Mouse (Mus musculus): ENCODE data around the gene E430018J23Rik. TPM values are rescaled to one million over a fixed set of nuclear protein-coding genes. Genes with fewer than 3 reads are reported as not detected.
"Not testable (repeated sequence)": the region's sequence is repeated elsewhere in the genome, so short reads cannot be mapped to it uniquely, and the experiment has no call there.

E430018J23Rik gene
- polyA plus RNA-seq, 1 experiment from 2014 or later, result 6.8 TPM

GRCm38 (mm10) chr7:127366249-127366648 lies 27.2 kb downstream of the E430018J23Rik start:
- Histone ChIP-seq H3K4me2 (ENCODE audit: low read depth, low read length, severe bottlenecking) (no peak overlapping the region), H3K27me3 (ENCODE audit: control insufficient read depth, insufficient read depth, low read length) (no peaks in the 10 kb centered on the region), H3K4me3 (ENCODE audit: low read depth, low read length) (no peak overlapping the region), H3K36me3 (ENCODE audit: control insufficient read depth, insufficient read depth, low read length) (no peaks in the 10 kb centered on the region), H3K9me3 (ENCODE audit: control insufficient read depth, low read length) (no peaks in the 10 kb centered on the region), H3K4me1 (replicated peaks; ENCODE audit: control insufficient read depth, insufficient read depth, low read length) (peaks cover 6% of the 10 kb centered on the region; the same call in 1 of the 2 replicates), H3K9ac (ENCODE audit: low read length) (no peak overlapping the region), H3K27ac (ENCODE audit: low read depth, low read length) (no peak overlapping the region)
- 87% methylated on average over 3 of the region's 3 CpGs for WGBS
- DNase-seq (ENCODE audit: low spot score) (no peak), ATAC-seq (replicated peaks; ENCODE audit: low FRiP score) (no peak)

GRCm38 (mm10) chr7:127364166-127364565 lies 29.3 kb downstream of the E430018J23Rik start:
- ATAC-seq (replicated peaks; ENCODE audit: low FRiP score), result no peak
- Histone ChIP-seq H3K27ac (ENCODE audit: low read depth, low read length) (no peak overlapping the region), H3K9me3 (ENCODE audit: control insufficient read depth, low read length) (no peaks in the 10 kb centered on the region), H3K4me1 (replicated peaks; ENCODE audit: control insufficient read depth, insufficient read depth, low read length) (peaks cover 6% of the 10 kb centered on the region; the same call in 1 of the 2 replicates), H3K27me3 (ENCODE audit: control insufficient read depth, insufficient read depth, low read length) (no peaks in the 10 kb centered on the region), H3K4me3 (ENCODE audit: low read depth, low read length) (peak overlapping the region; percentile 30; the same call in 1 of the 2 replicates), H3K36me3 (ENCODE audit: control insufficient read depth, insufficient read depth, low read length) (no peaks in the 10 kb centered on the region), H3K4me2 (ENCODE audit: low read depth, low read length, severe bottlenecking) (peak overlapping the region; percentile 69; the same call in 1 of the 2 replicates), H3K9ac (ENCODE audit: low read length) (no peak overlapping the region; the same call in 1 of the 2 replicates)
- DNase-seq (ENCODE audit: low spot score), result no peak
- 46% methylated on average over 4 of the region's 4 CpGs for WGBS

GRCm38 (mm10) chr7:127363475-127363921 lies 29.9 kb downstream of the E430018J23Rik start:
- Histone ChIP-seq H3K9ac (ENCODE audit: low read length) (peak overlapping the region; percentile 60), H3K27ac (ENCODE audit: low read depth, low read length) (no peak overlapping the region), H3K27me3 (ENCODE audit: control insufficient read depth, insufficient read depth, low read length) (no peaks in the 10 kb centered on the region), H3K4me2 (ENCODE audit: low read depth, low read length, severe bottlenecking) (peak overlapping the region; percentile 69), H3K9me3 (ENCODE audit: control insufficient read depth, low read length) (no peaks in the 10 kb centered on the region), H3K4me1 (replicated peaks; ENCODE audit: control insufficient read depth, insufficient read depth, low read length) (peaks cover 6% of the 10 kb centered on the region; the same call in 1 of the 2 replicates), H3K36me3 (ENCODE audit: control insufficient read depth, insufficient read depth, low read length) (no peaks in the 10 kb centered on the region), H3K4me3 (ENCODE audit: low read depth, low read length) (peak overlapping the region; percentile 30)
- DNase-seq (ENCODE audit: low spot score) (peak; percentile 66), ATAC-seq (replicated peaks; ENCODE audit: low FRiP score) (0 out of 2 replicates have a peak, but pooled peaks have one; percentile 27)
- WGBS, result under 1% methylated on average over 24 of the region's 24 CpGs

GRCm38 (mm10) chr7:127362418-127362817 lies 31.0 kb downstream of the E430018J23Rik start:
- H3K36me3 ChIP-seq (ENCODE audit: control insufficient read depth, insufficient read depth, low read length); H3K4me3 ChIP-seq (ENCODE audit: low read depth, low read length); H3K27ac ChIP-seq (ENCODE audit: low read depth, low read length); H3K9me3 ChIP-seq (ENCODE audit: control insufficient read depth, low read length); H3K9ac ChIP-seq (ENCODE audit: low read length); H3K27me3 ChIP-seq (ENCODE audit: control insufficient read depth, insufficient read depth, low read length); ATAC-seq (replicated peaks; ENCODE audit: low FRiP score); H3K4me1 ChIP-seq (replicated peaks; ENCODE audit: control insufficient read depth, insufficient read depth, low read length): not testable (repeated sequence)
- DNase-seq (ENCODE audit: low spot score), result peak; percentile 63
- 14% methylated on average over 13 of the region's 13 CpGs for WGBS
- peak overlapping the region; percentile 29; the same call in 1 of the 2 replicates for H3K4me2 ChIP-seq (ENCODE audit: low read depth, low read length, severe bottlenecking)

GRCm38 (mm10) chr7:127361449-127361848 lies 32.0 kb downstream of the E430018J23Rik start:
- Histone ChIP-seq H3K9me3 (ENCODE audit: control insufficient read depth, low read length) (no peaks in the 10 kb centered on the region), H3K27ac (ENCODE audit: low read depth, low read length) (no peak overlapping the region), H3K4me3 (ENCODE audit: low read depth, low read length) (no peak overlapping the region), H3K36me3 (ENCODE audit: control insufficient read depth, insufficient read depth, low read length) (no peaks in the 10 kb centered on the region), H3K4me2 (ENCODE audit: low read depth, low read length, severe bottlenecking) (no peak overlapping the region), H3K4me1 (replicated peaks; ENCODE audit: control insufficient read depth, insufficient read depth, low read length) (peaks cover 6% of the 10 kb centered on the region; the same call in 1 of the 2 replicates), H3K27me3 (ENCODE audit: control insufficient read depth, insufficient read depth, low read length) (no peaks in the 10 kb centered on the region), H3K9ac (ENCODE audit: low read length) (no peak overlapping the region)
- 49% methylated on average over 12 of the region's 13 CpGs for WGBS
- ATAC-seq (replicated peaks; ENCODE audit: low FRiP score) (no peak), DNase-seq (ENCODE audit: low spot score) (no peak)

- Histone ChIP-seq H3K36me3 (ENCODE audit: control insufficient read depth, insufficient read depth, low read length) (no peaks in the 10 kb centered on the region), H3K27me3 (ENCODE audit: control insufficient read depth, insufficient read depth, low read length) (no peaks in the 10 kb centered on the region), H3K9ac (ENCODE audit: low read length) (no peak overlapping the region), H3K9me3 (ENCODE audit: control insufficient read depth, low read length) (no peaks in the 10 kb centered on the region), H3K27ac (ENCODE audit: low read depth, low read length) (no peak overlapping the region), H3K4me3 (ENCODE audit: low read depth, low read length) (no peak overlapping the region), H3K4me2 (ENCODE audit: low read depth, low read length, severe bottlenecking) (no peak overlapping the region), H3K4me1 (replicated peaks; ENCODE audit: control insufficient read depth, insufficient read depth, low read length) (peaks cover 6% of the 10 kb centered on the region; the same call in 1 of the 2 replicates)
- ATAC-seq (replicated peaks; ENCODE audit: low FRiP score) (no peak), DNase-seq (ENCODE audit: low spot score) (no peak)
- WGBS, result 80% methylated on average over 4 of the region's 4 CpGs
Observed at GRCm38 (mm10) chr7:127360265-127360664, 33.2 kb downstream of the E430018J23Rik start.

GRCm38 (mm10) chr7:127358472-127358871 lies 35.0 kb downstream of the E430018J23Rik start:
- peaks cover 2% of the 10 kb centered on the region; the same call in 1 of the 2 replicates for H3K4me1 ChIP-seq (replicated peaks; ENCODE audit: control insufficient read depth, insufficient read depth, low read length)
- no peak overlapping the region for H3K9ac ChIP-seq (ENCODE audit: low read length)
- H3K4me2 ChIP-seq (ENCODE audit: low read depth, low read length, severe bottlenecking), result no peak overlapping the region
- 71% methylated on average over 4 of the region's 4 CpGs for WGBS
- H3K9me3 ChIP-seq (ENCODE audit: control insufficient read depth, low read length), result no peaks in the 10 kb centered on the region
- no peaks in the 10 kb centered on the region for H3K27me3 ChIP-seq (ENCODE audit: control insufficient read depth, insufficient read depth, low read length)
- ATAC-seq (replicated peaks; ENCODE audit: low FRiP score) (no peak), DNase-seq (ENCODE audit: low spot score) (no peak)
- H3K36me3 ChIP-seq (ENCODE audit: control insufficient read depth, insufficient read depth, low read length), result no peaks in the 10 kb centered on the region
- no peak overlapping the region for H3K27ac ChIP-seq (ENCODE audit: low read depth, low read length)
- H3K4me3 ChIP-seq (ENCODE audit: low read depth, low read length), result no peak overlapping the region

- H3K9me3 ChIP-seq (ENCODE audit: control insufficient read depth, low read length), result no peaks in the 10 kb centered on the region
- no peaks in the 10 kb centered on the region for H3K27me3 ChIP-seq (ENCODE audit: control insufficient read depth, insufficient read depth, low read length)
- no peak for DNase-seq (ENCODE audit: low spot score)
- no peak overlapping the region for H3K4me3 ChIP-seq (ENCODE audit: low read depth, low read length)
- WGBS, result 48% methylated on average over 2 of the region's 2 CpGs
- no peak overlapping the region for H3K4me2 ChIP-seq (ENCODE audit: low read depth, low read length, severe bottlenecking)
- no peaks in the 10 kb centered on the region for H3K36me3 ChIP-seq (ENCODE audit: control insufficient read depth, insufficient read depth, low read length)
- H3K9ac ChIP-seq (ENCODE audit: low read length), result no peak overlapping the region
- ATAC-seq (replicated peaks; ENCODE audit: low FRiP score), result no peak
- no peak overlapping the region for H3K27ac ChIP-seq (ENCODE audit: low read depth, low read length)
- no peaks in the 10 kb centered on the region for H3K4me1 ChIP-seq (replicated peaks; ENCODE audit: control insufficient read depth, insufficient read depth, low read length)
Observed at GRCm38 (mm10) chr7:127357871-127358270, 35.6 kb downstream of the E430018J23Rik start.

GRCm38 (mm10) chr7:127355796-127356195 lies 37.6 kb downstream of the E430018J23Rik start:
- no peak overlapping the region for H3K27ac ChIP-seq (ENCODE audit: low read depth, low read length)
- no peaks in the 10 kb centered on the region for H3K27me3 ChIP-seq (ENCODE audit: control insufficient read depth, insufficient read depth, low read length)
- WGBS, result 74% methylated on average over 3 of the region's 3 CpGs

More at GRCm38 (mm10) chr7:127355796-127356195, 37.6 kb downstream of the E430018J23Rik start:
- ATAC-seq (replicated peaks; ENCODE audit: low FRiP score), result no peak
- Histone ChIP-seq H3K4me3 (ENCODE audit: low read depth, low read length) (no peak overlapping the region), H3K9me3 (ENCODE audit: control insufficient read depth, low read length) (no peaks in the 10 kb centered on the region), H3K4me1 (replicated peaks; ENCODE audit: control insufficient read depth, insufficient read depth, low read length) (no peaks in the 10 kb centered on the region), H3K36me3 (ENCODE audit: control insufficient read depth, insufficient read depth, low read length) (no peaks in the 10 kb centered on the region), H3K4me2 (ENCODE audit: low read depth, low read length, severe bottlenecking) (no peak overlapping the region), H3K9ac (ENCODE audit: low read length) (no peak overlapping the region)
- no peak for DNase-seq (ENCODE audit: low spot score)
